Mouse (Mus musculus) liver, embryonic 14.5 days (tissue): ENCODE measurements around the gene Slc9a7.

Source experiments
- CTCF ChIP-seq: IDR thresholded peaks from 2 replicates; pipeline ENCODE4 v1.5.1; 2016; ENCODE audit warnings: antibody characterized with exemption, low read depth, control low read depth
- EP300 ChIP-seq: IDR thresholded peaks from 2 replicates; pipeline ENCODE4 v1.6.1; 2016; ENCODE audit warnings: antibody characterized with exemption, low read depth

- TF ChIP-seq CTCF (no peak), EP300 (no peak)
These were observed 892 bp downstream of the Slc9a7 start for GRCm38 (mm10) chrX:20290715-20291114.
